Mouse (Mus musculus): ENCODE data around the gene Loxl1. TPM values are rescaled to one million over a fixed set of nuclear protein-coding genes. Genes with fewer than 3 reads are reported as not detected.
A peak's percentile ranks its signal among the peaks of the same experiment; 100 is the strongest.

The Loxl1 gene
- polyA plus RNA-seq, 1 experiment from 2014 or later: 63.7 TPM

DNA sequence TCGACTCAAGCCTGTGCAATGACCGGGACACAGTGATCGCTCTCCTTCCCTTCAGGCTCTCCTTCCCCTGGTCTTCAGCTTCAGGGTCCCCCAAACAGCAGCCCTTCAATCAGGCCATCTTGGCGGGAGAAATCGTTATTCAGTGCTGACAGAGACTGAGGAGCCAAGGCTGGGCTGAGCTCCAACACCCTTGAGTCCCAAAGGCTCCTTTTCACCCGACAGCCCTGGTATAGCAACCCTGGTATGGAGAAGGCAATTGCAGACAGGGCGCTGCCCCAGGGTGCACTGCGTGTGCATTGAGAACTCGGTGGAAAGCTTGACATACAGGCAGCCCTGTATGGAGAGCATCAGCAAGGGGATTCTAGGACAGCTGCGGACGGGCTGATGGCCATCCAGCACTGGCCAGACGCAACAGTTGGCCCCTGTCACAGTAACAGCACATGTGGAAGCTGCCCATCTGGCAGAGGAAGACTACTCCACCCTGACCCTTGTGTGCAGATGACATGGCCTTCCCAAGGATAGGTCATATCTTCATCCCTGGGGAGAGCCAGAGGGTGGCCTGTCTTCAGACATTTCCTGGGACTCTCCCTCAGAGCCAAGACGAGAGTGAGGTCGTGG is 2.8 kb downstream of the Loxl1 start:
- no peak for DNase-seq (ENCODE audit: low spot score)
- H3K36me3 ChIP-seq (ENCODE audit: control insufficient read depth, insufficient read depth, low read length): no peaks in the 10 kb centered on the region
- H3K4me3 ChIP-seq (ENCODE audit: low read depth, low read length): peak overlapping the region; percentile 10; the same call in 1 of the 2 replicates
- H3K9ac ChIP-seq (ENCODE audit: low read length): no peak overlapping the region
- WGBS: 58% methylated on average over 14 of the region's 14 CpGs
- no peaks in the 10 kb centered on the region for H3K9me3 ChIP-seq (ENCODE audit: control insufficient read depth, low read length)
- peak overlapping the region; percentile 45; the same call in 1 of the 2 replicates for H3K27ac ChIP-seq (replicated peaks)
- TF ChIP-seq CTCF (IDR thresholded peaks at IDR 0.05; ENCODE audit: low read depth) (no peak), EP300 (optimal IDR thresholded peaks at IDR 0.05) (no peak)
- ATAC-seq (ENCODE audit: low FRiP score, low TSS enrichment): no peak
- H3K4me1 ChIP-seq (replicated peaks; ENCODE audit: control insufficient read depth, insufficient read depth): peaks cover 5% of the 10 kb centered on the region
- H3K4me2 ChIP-seq (replicated peaks; ENCODE audit: low read depth): peak overlapping the region; percentile 24
- peaks cover 3% of the 10 kb centered on the region; the same call in 1 of the 2 replicates for H3K27me3 ChIP-seq (ENCODE audit: control insufficient read depth, insufficient read depth, low read length)

DNA sequence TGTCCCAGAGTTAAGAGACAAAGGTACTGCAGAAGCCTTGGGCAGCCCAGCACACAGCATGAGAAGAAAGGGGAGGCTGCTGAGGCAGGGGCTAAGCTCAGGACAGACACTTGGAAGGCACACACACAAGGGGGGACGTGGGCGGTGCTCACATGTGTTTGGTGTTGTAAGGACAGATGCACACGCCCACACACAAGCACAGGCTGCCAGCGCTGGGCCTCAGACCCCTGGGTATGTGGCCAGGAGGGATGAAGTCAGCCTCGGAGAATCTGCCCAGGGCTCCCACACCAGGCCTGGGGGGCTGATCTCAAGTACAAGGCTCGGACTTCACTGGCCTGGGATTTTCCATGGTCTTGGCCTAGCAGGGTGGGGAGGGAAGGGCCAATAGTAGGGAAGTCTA is 4.6 kb downstream of the Loxl1 start:
- DNase-seq (ENCODE audit: low spot score): peak; percentile 42
- Histone ChIP-seq H3K4me3 (ENCODE audit: low read depth, low read length) (no peak overlapping the region), H3K27me3 (ENCODE audit: control insufficient read depth, insufficient read depth, low read length) (peaks cover 3% of the 10 kb centered on the region; the same call in 1 of the 2 replicates), H3K4me2 (replicated peaks; ENCODE audit: low read depth) (no peak overlapping the region), H3K4me1 (replicated peaks; ENCODE audit: control insufficient read depth, insufficient read depth) (peaks cover 9% of the 10 kb centered on the region), H3K9ac (ENCODE audit: low read length) (no peak overlapping the region), H3K9me3 (ENCODE audit: control insufficient read depth, low read length) (no peaks in the 10 kb centered on the region), H3K36me3 (ENCODE audit: control insufficient read depth, insufficient read depth, low read length) (no peaks in the 10 kb centered on the region), H3K27ac (replicated peaks) (peak overlapping the region; percentile 37; the same call in 1 of the 2 replicates)
- WGBS: 26% methylated on average over 6 of the region's 6 CpGs
- TF ChIP-seq EP300 (optimal IDR thresholded peaks at IDR 0.05) (no peak), CTCF (IDR thresholded peaks at IDR 0.05; ENCODE audit: low read depth) (no peak)
- peak; percentile 45; the same call in 1 of the 2 replicates for ATAC-seq (ENCODE audit: low FRiP score, low TSS enrichment)

DNA sequence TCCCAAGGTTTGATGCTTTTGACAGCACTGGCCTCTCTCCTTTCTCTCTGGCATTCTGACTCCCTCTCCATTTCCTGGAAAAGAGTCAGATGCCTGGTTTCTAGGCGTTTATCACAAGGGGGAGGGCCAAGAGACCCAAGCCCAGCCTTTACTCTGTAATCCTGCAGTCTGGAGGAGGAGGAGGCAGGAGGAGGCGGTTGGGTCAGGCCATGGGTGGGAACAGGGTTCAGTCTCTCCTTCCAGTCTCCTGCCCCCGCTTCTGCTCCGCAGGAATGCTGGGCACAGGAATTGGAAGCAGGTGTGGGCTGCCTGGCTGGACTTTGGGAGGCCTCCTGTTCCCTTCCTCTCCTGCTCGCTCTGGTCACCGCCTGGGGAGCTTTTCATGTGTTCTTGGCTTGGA is 7.3 kb downstream of the Loxl1 start:
- WGBS: 15% methylated on average over 6 of the region's 6 CpGs
- Histone ChIP-seq H3K9ac (ENCODE audit: low read length) (no peak overlapping the region), H3K27ac (replicated peaks) (peak overlapping the region; percentile 45; the same call in 1 of the 2 replicates), H3K4me3 (ENCODE audit: low read depth, low read length) (no peak overlapping the region), H3K4me2 (replicated peaks; ENCODE audit: low read depth) (no peak overlapping the region), H3K27me3 (ENCODE audit: control insufficient read depth, insufficient read depth, low read length) (no peaks in the 10 kb centered on the region), H3K36me3 (ENCODE audit: control insufficient read depth, insufficient read depth, low read length) (no peaks in the 10 kb centered on the region), H3K9me3 (ENCODE audit: control insufficient read depth, low read length) (no peaks in the 10 kb centered on the region), H3K4me1 (replicated peaks; ENCODE audit: control insufficient read depth, insufficient read depth) (peaks cover 14% of the 10 kb centered on the region)
- ATAC-seq (ENCODE audit: low FRiP score, low TSS enrichment): peak; percentile 50
- TF ChIP-seq CTCF (IDR thresholded peaks at IDR 0.05; ENCODE audit: low read depth) (no peak), EP300 (optimal IDR thresholded peaks at IDR 0.05) (no peak)
- peak; percentile 49 for DNase-seq (ENCODE audit: low spot score)

DNA sequence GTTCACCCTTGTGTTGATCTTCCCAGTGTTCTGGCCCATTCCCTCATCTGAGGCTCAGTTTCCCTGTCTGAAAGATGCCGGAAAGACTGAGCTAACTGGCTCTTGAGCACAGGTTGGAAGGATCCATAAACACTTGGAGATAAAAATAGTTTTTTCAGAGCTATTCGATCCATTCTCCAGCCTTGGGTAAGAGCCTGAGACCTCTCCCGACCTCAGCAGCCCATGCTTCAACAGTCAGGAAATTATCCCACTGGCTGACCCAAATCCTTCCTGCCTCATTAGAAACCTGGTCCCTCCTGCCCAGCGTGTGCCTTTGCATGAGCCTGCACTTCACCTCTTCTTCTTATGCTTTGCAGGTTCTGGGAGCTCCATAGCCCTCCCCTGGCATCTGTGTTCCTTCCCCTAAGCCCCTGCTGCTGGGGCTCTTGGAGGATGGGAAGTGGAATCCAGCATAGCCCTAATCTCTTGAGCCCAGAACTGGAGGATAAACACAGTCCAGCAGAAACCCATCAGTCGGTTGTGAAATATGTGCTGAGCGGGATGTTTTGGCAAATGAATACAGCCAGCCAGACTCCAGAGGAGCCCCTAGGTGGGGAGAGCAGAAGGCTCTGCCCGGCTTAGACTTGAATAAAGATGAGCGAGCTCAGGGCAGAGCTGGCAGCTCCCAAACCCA is 9.3 kb downstream of the Loxl1 start:
- H3K4me1 ChIP-seq (replicated peaks; ENCODE audit: control insufficient read depth, insufficient read depth): peaks cover 14% of the 10 kb centered on the region
- H3K4me2 ChIP-seq (replicated peaks; ENCODE audit: low read depth): no peak overlapping the region
- H3K27ac ChIP-seq (replicated peaks): peak overlapping the region; percentile 80

DNA sequence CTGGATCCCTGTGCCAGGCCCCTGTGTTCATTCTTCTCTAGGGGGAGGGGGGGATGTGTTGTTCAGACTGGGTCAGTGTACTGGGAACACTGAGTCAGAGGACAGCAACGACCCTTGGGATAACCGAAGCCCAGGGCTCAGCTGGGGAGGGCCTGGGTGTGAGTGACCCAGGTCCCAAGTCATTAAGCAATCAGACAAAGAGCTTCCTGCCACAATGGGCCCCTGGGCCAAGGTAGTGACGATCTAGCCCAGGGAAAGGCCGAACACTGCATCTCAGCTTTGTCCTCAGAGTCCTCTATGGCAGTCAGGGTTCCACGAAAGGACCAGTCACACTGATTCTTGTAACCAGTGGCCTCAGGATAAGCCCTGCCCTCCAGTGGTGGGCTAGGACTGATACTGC is 9.9 kb downstream of the Loxl1 start:
- Histone ChIP-seq H3K9me3 (ENCODE audit: control insufficient read depth, low read length) (no peaks in the 10 kb centered on the region), H3K4me3 (ENCODE audit: low read depth, low read length) (no peak overlapping the region), H3K36me3 (ENCODE audit: control insufficient read depth, insufficient read depth, low read length) (no peaks in the 10 kb centered on the region), H3K27me3 (ENCODE audit: control insufficient read depth, insufficient read depth, low read length) (no peaks in the 10 kb centered on the region), H3K9ac (ENCODE audit: low read length) (peak overlapping the region; percentile 1; the same call in 1 of the 2 replicates), H3K27ac (replicated peaks) (peak overlapping the region; percentile 80), H3K4me1 (replicated peaks; ENCODE audit: control insufficient read depth, insufficient read depth) (peaks cover 14% of the 10 kb centered on the region), H3K4me2 (replicated peaks; ENCODE audit: low read depth) (no peak overlapping the region)
- no peak for DNase-seq (ENCODE audit: low spot score)
- TF ChIP-seq CTCF (IDR thresholded peaks at IDR 0.05; ENCODE audit: low read depth): no peak; the same call in 1 of the 2 replicates
- TF ChIP-seq EP300 (optimal IDR thresholded peaks at IDR 0.05): no peak
- no peak for ATAC-seq (ENCODE audit: low FRiP score, low TSS enrichment)
- 59% methylated on average over 5 of the region's 5 CpGs for WGBS

More for the DNA sequence above, 9.3 kb downstream of the Loxl1 start:
- no peaks in the 10 kb centered on the region for H3K9me3 ChIP-seq (ENCODE audit: control insufficient read depth, low read length)
- H3K4me3 ChIP-seq (ENCODE audit: low read depth, low read length): no peak overlapping the region
- H3K36me3 ChIP-seq (ENCODE audit: control insufficient read depth, insufficient read depth, low read length): no peaks in the 10 kb centered on the region
- peak; percentile 45; the same call in 1 of the 2 replicates for ATAC-seq (ENCODE audit: low FRiP score, low TSS enrichment)
- no peak overlapping the region; the same call in 1 of the 2 replicates for H3K9ac ChIP-seq (ENCODE audit: low read length)
- peak; percentile 23 for TF ChIP-seq EP300 (optimal IDR thresholded peaks at IDR 0.05)
- TF ChIP-seq CTCF (IDR thresholded peaks at IDR 0.05; ENCODE audit: low read depth): no peak
- no peaks in the 10 kb centered on the region for H3K27me3 ChIP-seq (ENCODE audit: control insufficient read depth, insufficient read depth, low read length)
- WGBS: 32% methylated on average over 8 of the region's 8 CpGs
- DNase-seq (ENCODE audit: low spot score): no peak
